Comparison of ENCODE assay signal across 17 mouse cellular contexts in the genomic region with DNA sequence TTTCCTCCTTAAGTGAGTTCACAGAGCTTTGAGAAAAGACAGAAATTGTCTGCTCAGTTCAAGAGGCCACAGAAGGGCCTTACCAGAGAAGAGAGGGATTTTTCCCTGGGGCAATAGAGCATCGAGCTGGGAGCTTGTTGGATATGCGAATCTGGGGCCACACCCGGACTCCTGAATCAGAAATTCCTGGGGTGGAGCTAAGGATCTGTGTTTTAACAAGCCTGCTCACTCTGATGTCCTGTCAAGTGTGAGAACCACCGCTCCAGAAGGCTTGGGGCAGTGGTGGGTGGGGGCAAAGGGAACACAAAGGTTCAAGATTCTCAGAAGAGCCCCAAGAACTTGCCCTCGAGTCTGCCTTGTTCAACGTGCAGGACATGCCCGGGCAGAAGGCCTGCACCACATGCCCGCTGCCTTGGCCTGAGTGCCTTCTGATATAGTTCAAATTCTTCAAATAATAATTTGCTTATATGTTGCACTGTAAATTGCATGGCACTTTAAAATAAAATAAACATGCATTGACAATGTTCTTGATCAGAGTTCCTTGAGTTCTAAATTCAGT.
DNase-seq lines count a peak whose midpoint lies in the region; ATAC-seq and TF ChIP-seq lines count a peak whose summit lies in the region.
"Had no signal": no experiment of that assay in that cellular context is flagged by ENCODE, and none has a peak within 500 bp of the region (broad histone marks: within the 10 kb centered on the region; RNA-seq: fewer than 3 reads in every experiment).

No protein-coding gene starts in this region.

- H3K9me3 ChIP-seq in intestine, embryonic 16.5 days (ENCODE audit: control insufficient read depth, low read length), result no peaks in the 10 kb centered on the region
- H3K9me3 ChIP-seq in intestine, postnatal 0 days (ENCODE audit: control insufficient read depth), result no peaks in the 10 kb centered on the region
- H3K9me3 ChIP-seq in ES-E14 (ENCODE audit: control insufficient read depth, insufficient read depth, low read depth, low read length), result no peaks in the 10 kb centered on the region
- H3K9me3 ChIP-seq in liver, postnatal 0 days (ENCODE audit: low read length), result no peaks in the 10 kb centered on the region
- H3K9me3 ChIP-seq: liver, embryonic 12.5 days; lung, embryonic 15.5 days; midbrain, embryonic 12.5 days had no signal

- DNase-seq in ES-E14 (ENCODE audit: low read depth, low spot score), result peak; percentile 79
- DNase-seq in fat pad, adult 2 months (ENCODE audit: extremely low read depth, low read depth, low spot score), result peak; percentile 78
- no peak for DNase-seq in left cerebral cortex, postnatal 4 days
- no peak for DNase-seq in liver, postnatal 0 days
- DNase-seq: cerebellum, adult 18-20 months; gastrocnemius, postnatal 10 days; kidney, adult 8-10 months; kidney, postnatal 14 days; thymus, postnatal 25 days had no signal

- H3K4me3 ChIP-seq in intestine, embryonic 16.5 days (ENCODE audit: low read length), result no peak overlapping the region
- H3K4me3 ChIP-seq in intestine, postnatal 0 days (ENCODE audit: low read depth, low read length), result no peak overlapping the region
- no peak overlapping the region for H3K4me3 ChIP-seq in ES-E14 (ENCODE audit: insufficient read depth in 1 of 2, low read depth in 1 of 2, low read length in 2 of 2, poor library complexity in 1 of 2, severe bottlenecking in 1 of 2)
- H3K4me3 ChIP-seq in liver, postnatal 0 days (ENCODE audit: low read depth, low read length), result no peak overlapping the region
- H3K4me3 ChIP-seq: hindbrain, embryonic 10.5 days; liver, embryonic 12.5 days; lung, embryonic 15.5 days; midbrain, embryonic 12.5 days had no signal

- intact Hi-C loops in left cerebral cortex, postnatal 4 days (cut with DNase I), result no loop called here

- no peaks in the 10 kb centered on the region for H3K27me3 ChIP-seq in intestine, embryonic 16.5 days (replicated peaks; ENCODE audit: control insufficient read depth, insufficient read depth, low read length)
- no peaks in the 10 kb centered on the region for H3K27me3 ChIP-seq in intestine, postnatal 0 days (replicated peaks; ENCODE audit: control insufficient read depth, insufficient read depth, low read length)
- no peaks in the 10 kb centered on the region for H3K27me3 ChIP-seq in liver, postnatal 0 days (ENCODE audit: insufficient read depth, low read length)
- H3K27me3 ChIP-seq: lung, embryonic 15.5 days had no signal

- H3K9ac ChIP-seq in intestine, embryonic 16.5 days (ENCODE audit: low read depth, low read length), result no peak overlapping the region; the same call in 1 of the 2 replicates
- no peak overlapping the region for H3K9ac ChIP-seq in intestine, postnatal 0 days (ENCODE audit: low read depth, low read length)
- H3K9ac ChIP-seq in ES-E14 (ENCODE audit: insufficient read depth, low read depth, low read length, poor library complexity, severe bottlenecking), result no peak overlapping the region
- H3K9ac ChIP-seq in liver, postnatal 0 days (replicated peaks), result no peak overlapping the region
- H3K9ac ChIP-seq: liver, embryonic 12.5 days; lung, embryonic 15.5 days; midbrain, embryonic 12.5 days had no signal

- in situ Hi-C loops in ES-E14 (cut with MboI; ENCODE audit: low sequenced_read_pairs in 2 of 2, unreplicated experiment in 2 of 2), result no loop called here

- no peak for TF ChIP-seq EP300 in liver, postnatal 0 days (IDR thresholded peaks at IDR 0.05; ENCODE audit: low read depth)

- H3K27ac ChIP-seq in intestine, embryonic 16.5 days (ENCODE audit: low read length), result 0 out of 2 replicates have a peak overlapping the region, but pooled peaks have one; percentile 15
- no peak overlapping the region for H3K27ac ChIP-seq in intestine, postnatal 0 days (ENCODE audit: low read depth, low read length)
- H3K27ac ChIP-seq in ES-E14 (ENCODE audit: insufficient read depth, low read depth, low read length, poor library complexity, severe bottlenecking), result no peak overlapping the region; the same call in 1 of the 2 replicates
- no peak overlapping the region for H3K27ac ChIP-seq in liver, postnatal 0 days (ENCODE audit: low read depth)
- H3K27ac ChIP-seq: hindbrain, embryonic 10.5 days; liver, embryonic 12.5 days; lung, embryonic 15.5 days; macrophage; midbrain, embryonic 12.5 days had no signal

- H3K4me2 ChIP-seq in intestine, embryonic 16.5 days (ENCODE audit: low read depth, low read length), result no peak overlapping the region
- H3K4me2 ChIP-seq in intestine, postnatal 0 days (replicated peaks; ENCODE audit: low read depth), result no peak overlapping the region
- H3K4me2 ChIP-seq in liver, postnatal 0 days (ENCODE audit: low read depth, low read length), result no peak overlapping the region
- H3K4me2 ChIP-seq: liver, embryonic 12.5 days; lung, embryonic 15.5 days; midbrain, embryonic 12.5 days had no signal

- no peak for ATAC-seq in intestine, embryonic 16.5 days
- ATAC-seq in intestine, postnatal 0 days, result no peak
- ATAC-seq in liver, postnatal 0 days, result no peak
- no peak for ATAC-seq in megakaryocyte, adult 5-6 weeks (ENCODE audit: poor library complexity, severe bottlenecking)
- ATAC-seq: liver, embryonic 12.5 days had no signal

- WGBS in intestine, embryonic 16.5 days, result 62% methylated on average over 8 of the region's 8 CpGs
- WGBS in intestine, postnatal 0 days, result 60% methylated on average over 8 of the region's 8 CpGs
- WGBS in liver, postnatal 0 days (ENCODE audit: insufficient replicate concordance), result 76% methylated on average over 8 of the region's 8 CpGs

- TF ChIP-seq CTCF in intestine, postnatal 0 days (IDR thresholded peaks at IDR 0.05; ENCODE audit: low read depth), result no peak
- TF ChIP-seq CTCF in liver, postnatal 0 days (IDR thresholded peaks at IDR 0.05; ENCODE audit: low read depth), result no peak

- peaks cover 20% of the 10 kb centered on the region for H3K4me1 ChIP-seq in intestine, embryonic 16.5 days (ENCODE audit: control insufficient read depth, insufficient read depth, low read length)
- H3K4me1 ChIP-seq in intestine, postnatal 0 days (replicated peaks; ENCODE audit: control insufficient read depth, insufficient read depth, low read length), result no peaks in the 10 kb centered on the region
- peaks cover 3 to 12% of the 10 kb centered on the region in 2 experiments; a peak in 3 of 4 replicates for H3K4me1 ChIP-seq in ES-E14 (ENCODE audit: control insufficient read depth in 2 of 2, insufficient read depth in 2 of 2, low read length in 2 of 2, poor library complexity in 1 of 2)
- no peaks in the 10 kb centered on the region for H3K4me1 ChIP-seq in liver, postnatal 0 days (ENCODE audit: insufficient read depth)

- H3K36me3 ChIP-seq in intestine, embryonic 16.5 days (ENCODE audit: control insufficient read depth, insufficient read depth, low read length), result no peaks in the 10 kb centered on the region
- H3K36me3 ChIP-seq in intestine, postnatal 0 days (ENCODE audit: control insufficient read depth, insufficient read depth), result no peaks in the 10 kb centered on the region
- no peaks in the 10 kb centered on the region for H3K36me3 ChIP-seq in ES-E14 (ENCODE audit: control insufficient read depth, insufficient read depth, low read length, poor library complexity, severe bottlenecking)
- no peaks in the 10 kb centered on the region for H3K36me3 ChIP-seq in liver, postnatal 0 days (replicated peaks; ENCODE audit: insufficient read depth, low read length)
- H3K36me3 ChIP-seq: hindbrain, embryonic 10.5 days; liver, embryonic 12.5 days; lung, embryonic 15.5 days; midbrain, embryonic 12.5 days had no signal

TF ChIP-seq in ES-E14, 5 proteins besides CTCF, POLR2A, EP300 and RAD21:
- TF ChIP-seq HCFC1 (IDR thresholded peaks at IDR 0.05; ENCODE audit: borderline replicate concordance, insufficient read depth, low read length) (no peak), ZC3H11A (IDR thresholded peaks at IDR 0.05; ENCODE audit: borderline replicate concordance, low read depth, low read length) (no peak), CHD2 (IDR thresholded peaks at IDR 0.05; ENCODE audit: low read depth, low read length) (no peak)

Comparison
In these comparisons a context has a peak if more than half of its experiments do, and no peak if none do; other contexts are left out.
1. DNase-seq: peak in ES-E14 (single experiment) and fat pad, adult 2 months (single experiment); none in left cerebral cortex, postnatal 4 days (single experiment) and liver, postnatal 0 days (single experiment).